Mouse (Mus musculus): ENCODE results near the gene C130073F10Rik. TPM values are rescaled to one million over a fixed set of nuclear protein-coding genes. Genes with fewer than 3 reads are reported as not detected.
"Not testable (repeated sequence)": the region's sequence is repeated elsewhere in the genome, so short reads cannot be mapped to it uniquely, and the experiment has no call there.

C130073F10Rik gene
- not detected in 2 replicates for total RNA-seq (2017)

GRCm38 (mm10) chr4:101893656-101894420, at the start of gene C130073F10Rik:
C130073F10Rik (minus strand) TSS chr4:101893789.
- ATAC-seq (replicated peaks; ENCODE audit: low read depth, poor library complexity, severe bottlenecking), result no peak

GRCm38 (mm10) chr4:101940107-101940506, 46.5 kb upstream of the C130073F10Rik start, which contains the start of gene Gm12794:
Gm12794 (plus strand) TSS chr4:101940407.
- not testable (repeated sequence) for ATAC-seq (replicated peaks; ENCODE audit: low read depth, poor library complexity, severe bottlenecking)

GRCm38 (mm10) chr4:101908821-101909220, 15.2 kb upstream of the C130073F10Rik start, which contains the start of gene Gm12800:
Gm12800 (plus strand) TSS chr4:101909121.
- ATAC-seq (replicated peaks; ENCODE audit: low read depth, poor library complexity, severe bottlenecking), result not testable (repeated sequence)

- no peak for ATAC-seq (replicated peaks; ENCODE audit: low read depth, poor library complexity, severe bottlenecking)
Measured at GRCm38 (mm10) chr4:101889377-101889776, 4.2 kb downstream of the C130073F10Rik start.

GRCm38 (mm10) chr4:101883641-101884040, 9.9 kb downstream of the C130073F10Rik start:
- ATAC-seq (replicated peaks; ENCODE audit: low read depth, poor library complexity, severe bottlenecking), result no peak

- not testable (repeated sequence) for ATAC-seq (replicated peaks; ENCODE audit: low read depth, poor library complexity, severe bottlenecking)
Measured at GRCm38 (mm10) chr4:101875687-101876086, 17.9 kb downstream of the C130073F10Rik start.

- ATAC-seq (replicated peaks; ENCODE audit: low read depth, poor library complexity, severe bottlenecking), result not testable (repeated sequence)
Measured at GRCm38 (mm10) chr4:101872031-101872430, 21.6 kb downstream of the C130073F10Rik start.

GRCm38 (mm10) chr4:101862289-101862688, 31.3 kb downstream of the C130073F10Rik start:
- ATAC-seq (replicated peaks; ENCODE audit: low read depth, poor library complexity, severe bottlenecking), result no peak

GRCm38 (mm10) chr4:101860873-101861272, 32.7 kb downstream of the C130073F10Rik start:
- ATAC-seq (replicated peaks; ENCODE audit: low read depth, poor library complexity, severe bottlenecking), result peak; percentile 32; the same call in 1 of the 2 replicates

- ATAC-seq (replicated peaks; ENCODE audit: low read depth, poor library complexity, severe bottlenecking), result no peak
Measured at GRCm38 (mm10) chr4:101850908-101851307, 42.7 kb downstream of the C130073F10Rik start.

- not testable (repeated sequence) for ATAC-seq (replicated peaks; ENCODE audit: low read depth, poor library complexity, severe bottlenecking)
Measured at GRCm38 (mm10) chr4:101843923-101844322, 49.7 kb downstream of the C130073F10Rik start, which contains the start of gene B020004J07Rik. B020004J07Rik (minus strand) TSS chr4:101844023.

Other genes starting within 250 kb of the C130073F10Rik start
- 63.1 and 72.8 TPM in 2 replicates for gene Leprot, start 246.1 kb downstream of the C130073F10Rik start, total RNA-seq (2017)
- gene Lepr, start 176.4 kb downstream of the C130073F10Rik start, total RNA-seq (2017), result 0.32 TPM in 1 of 2 replicates, not detected in the other
- not detected in 2 replicates for gene B020004J07Rik, start 49.8 kb downstream of the C130073F10Rik start, total RNA-seq (2017)
- not detected in 2 replicates for gene Gm12800, start 15.3 kb upstream of the C130073F10Rik start, total RNA-seq (2017)
- not detected in 2 replicates for gene Gm12794, start 46.6 kb upstream of the C130073F10Rik start, total RNA-seq (2017)
- not detected in 2 replicates for gene Gm12790, start 87.3 kb upstream of the C130073F10Rik start, total RNA-seq (2017)
- not detected in 2 replicates for gene Gm12789, start 92.8 kb upstream of the C130073F10Rik start, total RNA-seq (2017)
- 68.7 and 85.2 TPM in 2 replicates for gene Pde4b, start 193.8 kb upstream of the C130073F10Rik start, total RNA-seq (2017)

All from common myeloid progenitor, adult 5-6 weeks (primary cell).